ENCODE assay signal across 12 mouse cellular contexts in the genomic region with DNA sequence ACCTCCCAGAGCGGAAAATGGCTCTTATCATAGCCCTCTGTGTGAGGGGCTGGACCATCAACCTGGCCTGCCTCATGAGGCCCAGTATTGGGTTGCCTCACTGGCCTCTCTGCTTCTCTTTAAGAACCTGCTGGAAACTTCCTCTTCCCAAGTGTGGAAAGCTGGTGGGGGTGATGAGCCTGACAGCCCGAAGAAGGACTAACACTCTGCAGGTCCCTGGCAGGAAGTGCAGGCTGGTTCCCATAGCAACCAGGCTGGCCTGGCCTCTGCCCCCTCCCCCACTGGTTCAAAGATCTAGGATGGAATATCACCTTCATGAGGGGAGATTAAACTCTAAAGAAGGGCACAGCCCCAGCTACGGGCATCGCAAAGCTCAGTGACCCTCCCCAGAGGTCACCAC. TPM values are rescaled to one million over a fixed set of nuclear protein-coding genes. Genes with fewer than 3 reads are reported as not detected.
DNase-seq lines count a peak whose midpoint lies in the region; ATAC-seq lines count a peak whose summit lies in the region.
"Had no signal": no experiment of that assay in that cellular context is flagged by ENCODE, and none has a peak within 500 bp of the region (broad histone marks: within the 10 kb centered on the region; RNA-seq: fewer than 3 reads in every experiment).

No protein-coding gene starts in this region.

- no peak overlapping the region for H3K9ac ChIP-seq in kidney, embryonic 14.5 days (ENCODE audit: low read depth, low read length)
- H3K9ac ChIP-seq in midbrain, embryonic 13.5 days (replicated peaks) = no peak overlapping the region
- H3K9ac ChIP-seq: lung, embryonic 14.5 days had no signal

- H3K27me3 ChIP-seq in kidney, embryonic 14.5 days (ENCODE audit: control insufficient read depth, insufficient read depth, low read length) = no peaks in the 10 kb centered on the region
- no peaks in the 10 kb centered on the region for H3K27me3 ChIP-seq in embryonic facial prominence, embryonic 10.5 days (replicated peaks; ENCODE audit: low read depth, poor library complexity, severe bottlenecking)
- no peaks in the 10 kb centered on the region for H3K27me3 ChIP-seq in midbrain, embryonic 13.5 days
- H3K27me3 ChIP-seq: embryonic facial prominence, embryonic 13.5 days had no signal

- H3K27ac ChIP-seq in kidney, embryonic 14.5 days (ENCODE audit: low read depth, low read length) = no peak overlapping the region
- peak overlapping the region; percentile 36; the same call in 1 of the 2 replicates for H3K27ac ChIP-seq in embryonic facial prominence, embryonic 10.5 days (replicated peaks)
- H3K27ac ChIP-seq in midbrain, embryonic 13.5 days = no peak overlapping the region
- H3K27ac ChIP-seq: embryonic facial prominence, embryonic 13.5 days had no signal

- H3K9me3 ChIP-seq in kidney, embryonic 14.5 days (ENCODE audit: control insufficient read depth, low read length) = no peaks in the 10 kb centered on the region
- H3K9me3 ChIP-seq in embryonic facial prominence, embryonic 10.5 days = no peaks in the 10 kb centered on the region
- H3K9me3 ChIP-seq in midbrain, embryonic 13.5 days = no peaks in the 10 kb centered on the region
- H3K9me3 ChIP-seq: embryonic facial prominence, embryonic 13.5 days had no signal

- ATAC-seq in kidney, embryonic 14.5 days (ENCODE audit: low FRiP score, low TSS enrichment) = no peak
- peak; percentile 31; the same call in 1 of the 2 replicates for ATAC-seq in midbrain, embryonic 13.5 days

- no peak overlapping the region for H3K4me2 ChIP-seq in kidney, embryonic 14.5 days (replicated peaks; ENCODE audit: low read depth, low read length)
- 0 out of 2 replicates have a peak overlapping the region, but pooled peaks have one; percentile 4 for H3K4me2 ChIP-seq in midbrain, embryonic 13.5 days (replicated peaks)
- H3K4me2 ChIP-seq: lung, embryonic 14.5 days had no signal

- no peak overlapping the region for H3K4me3 ChIP-seq in kidney, embryonic 14.5 days (ENCODE audit: low read length)
- H3K4me3 ChIP-seq in embryonic facial prominence, embryonic 10.5 days = peak overlapping the region; percentile 30; the same call in 1 of the 2 replicates
- no peak overlapping the region for H3K4me3 ChIP-seq in midbrain, embryonic 13.5 days (replicated peaks)
- H3K4me3 ChIP-seq: embryonic facial prominence, embryonic 13.5 days had no signal

- DNase-seq in cerebellum, postnatal 25 days = peak; percentile 33 to 54
- no peak for DNase-seq in cerebellum, adult 11-12 months
- peak; percentile 32 to 63 for DNase-seq in kidney, postnatal 25 days
- DNase-seq in embryonic facial prominence, embryonic 10.5 days (ENCODE audit: low spot score) = peak; percentile 80
- DNase-seq in thymus, postnatal 25 days = no peak
- DNase-seq in urinary bladder, postnatal 36 days (ENCODE audit: low spot score in 2 of 2) = no peak
- DNase-seq: adrenal gland, adult 8-10 months; lung, embryonic 14.5 days; thymus, postnatal 14 days had no signal

- 20% methylated on average over 4 of the region's 4 CpGs for WGBS in kidney, embryonic 14.5 days
- WGBS in embryonic facial prominence, embryonic 10.5 days = 22% methylated on average over 4 of the region's 4 CpGs
- 21% methylated on average over 4 of the region's 4 CpGs for WGBS in midbrain, embryonic 13.5 days

- peaks cover 30% of the 10 kb centered on the region for H3K4me1 ChIP-seq in kidney, embryonic 14.5 days (ENCODE audit: control insufficient read depth, insufficient read depth, low read length)
- H3K4me1 ChIP-seq in embryonic facial prominence, embryonic 10.5 days = peaks cover 62% of the 10 kb centered on the region
- H3K4me1 ChIP-seq in midbrain, embryonic 13.5 days (replicated peaks) = peaks cover 48% of the 10 kb centered on the region

- H3K36me3 ChIP-seq in kidney, embryonic 14.5 days (ENCODE audit: control insufficient read depth, insufficient read depth, low read length) = peaks cover 40% of the 10 kb centered on the region; the same call in 1 of the 2 replicates
- H3K36me3 ChIP-seq in embryonic facial prominence, embryonic 10.5 days (replicated peaks) = peaks cover 87% of the 10 kb centered on the region
- H3K36me3 ChIP-seq in midbrain, embryonic 13.5 days = peaks cover 57% of the 10 kb centered on the region

RNA-seq across cellular contexts. Expression of a gene that starts 11.5 kb away (rescaled TPM):
- polyA plus RNA-seq in kidney, embryonic 14.5 days (2014; fragmentation: Nextera tagmentation; extraction: Ambion mirVana) = 8.0 and 12.8 TPM in 2 replicates
- polyA plus RNA-seq in embryonic facial prominence, embryonic 10.5 days (2016; fragmentation: Nextera tagmentation; extraction: Ambion mirVana) = 32.0 and 38.6 TPM in 2 replicates
- polyA plus RNA-seq in midbrain, embryonic 13.5 days (2015; fragmentation: Nextera tagmentation; extraction: Ambion mirVana) = 14.8 and 19.4 TPM in 2 replicates

Comparison
In these comparisons a context has a peak if more than half of its experiments do, and no peak if none do; other contexts are left out.
1. DNase-seq: peak in cerebellum, postnatal 25 days (2 of 2), kidney, postnatal 25 days (2 of 2) and embryonic facial prominence, embryonic 10.5 days (single experiment); none in cerebellum, adult 11-12 months (single experiment), thymus, postnatal 25 days (single experiment) and urinary bladder, postnatal 36 days (0 of 2).